Mouse (Mus musculus) adrenal gland, adult 2 months (tissue): ENCODE measurements around the gene Bcl2l15. TPM values are rescaled to one million over a fixed set of nuclear protein-coding genes. Genes with fewer than 3 reads are reported as not detected.
"Not testable (repeated sequence)": the region's sequence is repeated elsewhere in the genome, so short reads cannot be mapped to it uniquely, and the experiment has no call there.

Source experiments
- DNase-seq: peaks from one replicate; pipeline ENCODE4 v3.0.0; 2021
- polyA plus RNA-seq: library from polyadenylated mRNA; depleted of rRNA; stranded (reverse); fragments of >200 nt; gene quantifications from 2 replicates; pipeline ENCODE4 v1.2.3, GENCODE M21; 2012
- total RNA-seq, 2 experiments: library from RNA; stranded (reverse); gene quantifications; 2 replicates each; pipeline ENCODE4 v1.2.3; 2021

Gene Bcl2l15
- total and polyA plus RNA-seq, 3 experiments: not detected

GRCm38 (mm10) chr3:103831146-103831545 lies 1.3 kb upstream of the Bcl2l15 start:
- DNase-seq: no peak

GRCm38 (mm10) chr3:103834001-103834400 lies 1.6 kb downstream of the Bcl2l15 start:
- DNase-seq: no peak

GRCm38 (mm10) chr3:103835272-103835950 lies 3.0 kb downstream of the Bcl2l15 start:
- DNase-seq: no peak

GRCm38 (mm10) chr3:103835951-103836310 lies 3.5 kb downstream of the Bcl2l15 start:
- DNase-seq: no peak

GRCm38 (mm10) chr3:103836453-103836852 lies 4.1 kb downstream of the Bcl2l15 start:
- no peak for DNase-seq

GRCm38 (mm10) chr3:103839711-103840110 lies 7.3 kb downstream of the Bcl2l15 start:
- DNase-seq: no peak

GRCm38 (mm10) chr3:103840195-103840594 lies 7.8 kb downstream of the Bcl2l15 start:
- DNase-seq: not testable (repeated sequence)

GRCm38 (mm10) chr3:103840946-103841345 lies 8.5 kb downstream of the Bcl2l15 start:
- DNase-seq: not testable (repeated sequence)

- no peak for DNase-seq
Observed at GRCm38 (mm10) chr3:103850644-103851363, 18.4 kb downstream of the Bcl2l15 start.

GRCm38 (mm10) chr3:103851481-103851880 lies 19.1 kb downstream of the Bcl2l15 start:
- no peak for DNase-seq

- no peak for DNase-seq
Observed at GRCm38 (mm10) chr3:103851882-103852281, 19.5 kb downstream of the Bcl2l15 start.

- DNase-seq: peak; percentile 37
Observed at GRCm38 (mm10) chr3:103852565-103853299, 20.3 kb downstream of the Bcl2l15 start.

- DNase-seq: no peak
Observed at GRCm38 (mm10) chr3:103853804-103854203, 21.4 kb downstream of the Bcl2l15 start.

GRCm38 (mm10) chr3:103857036-103857805 lies 24.8 kb downstream of the Bcl2l15 start:
- no peak for DNase-seq

GRCm38 (mm10) chr3:103857977-103858563 lies 25.7 kb downstream of the Bcl2l15 start:
- no peak for DNase-seq

GRCm38 (mm10) chr3:103858881-103859801 lies 26.7 kb downstream of the Bcl2l15 start, which contains the start of gene Ptpn22:
Gene Ptpn22 (plus strand): TSS chr3:103859795.
- DNase-seq: peak; percentile 5

GRCm38 (mm10) chr3:103859851-103860391 lies 27.5 kb downstream of the Bcl2l15 start:
- DNase-seq: peak; percentile 6

GRCm38 (mm10) chr3:103862721-103863220 lies 30.4 kb downstream of the Bcl2l15 start:
- no peak for DNase-seq

GRCm38 (mm10) chr3:103864200-103864599 lies 31.8 kb downstream of the Bcl2l15 start:
- DNase-seq: no peak

- no peak for DNase-seq
Observed at GRCm38 (mm10) chr3:103867424-103867971, 35.1 kb downstream of the Bcl2l15 start.
